ENCODE assay signal across 8 mouse cellular contexts in genomic region chr11:65160991-65161880, GRCm38 (mm10). TPM values are rescaled to one million over a fixed set of nuclear protein-coding genes. Genes with fewer than 3 reads are reported as not detected.
DNase-seq lines count a peak whose midpoint lies in the region; ATAC-seq and TF ChIP-seq lines count a peak whose summit lies in the region.

No protein-coding gene starts in this region.

- WGBS in lung, embryonic 14.5 days: 48% methylated on average over 7 of the region's 7 CpGs
- 52% methylated on average over 7 of the region's 7 CpGs for WGBS in stomach, embryonic 15.5 days

- no peaks in the 10 kb centered on the region; the same call in 1 of the 2 replicates for H3K9me3 ChIP-seq in lung, embryonic 14.5 days (ENCODE audit: low read depth, low read length)
- H3K9me3 ChIP-seq in stomach, embryonic 15.5 days: no peaks in the 10 kb centered on the region

- intact Hi-C loops in left cerebral cortex, postnatal 25 days (cut with DNase I): loop anchor here (1.0 to 2.0 kb wide), 3 partner anchors 24 to 102 kb away; no protein-coding TSS in a partner anchor

- peak; percentile 49 for DNase-seq in cerebellum, adult 9-10 months
- DNase-seq in cerebellum, adult 18-20 months: no peak
- DNase-seq in left cerebral cortex, postnatal 25 days (ENCODE audit: low spot score in 2 of 2): peak; percentile 31 to 67
- DNase-seq in left cerebral cortex, adult 11 months (ENCODE audit: low spot score): no peak
- DNase-seq in lung, embryonic 14.5 days: peak; percentile 30
- no peak for DNase-seq in c-Kit-positive CD71-positive TER-119-positive erythroid progenitor cells, embryonic 14.5 days (ENCODE audit: low spot score)
- DNase-seq in adipocyte (ENCODE audit: low spot score): no peak

- no peaks in the 10 kb centered on the region for H3K4me1 ChIP-seq in lung, embryonic 14.5 days (ENCODE audit: insufficient read depth)
- peaks cover 16% of the 10 kb centered on the region; the same call in 1 of the 2 replicates for H3K4me1 ChIP-seq in stomach, embryonic 15.5 days

- H3K27ac ChIP-seq in lung, embryonic 14.5 days (ENCODE audit: low read depth): peak overlapping the region; percentile 54; the same call in 1 of the 2 replicates
- no peak overlapping the region for H3K27ac ChIP-seq in stomach, embryonic 15.5 days

- no peaks in the 10 kb centered on the region for H3K36me3 ChIP-seq in lung, embryonic 14.5 days (ENCODE audit: insufficient read depth)
- H3K36me3 ChIP-seq in stomach, embryonic 15.5 days: no peaks in the 10 kb centered on the region

- ATAC-seq in lung, embryonic 14.5 days (ENCODE audit: insufficient read depth): peak; percentile 19; the same call in 1 of the 2 replicates
- ATAC-seq in stomach, embryonic 15.5 days (ENCODE audit: insufficient read depth, low FRiP score, low read depth): no peak

- no peak overlapping the region for H3K9ac ChIP-seq in lung, embryonic 14.5 days
- H3K9ac ChIP-seq in stomach, embryonic 15.5 days: no peak overlapping the region

- H3K4me2 ChIP-seq in lung, embryonic 14.5 days: peak overlapping the region; percentile 97
- peak overlapping the region; percentile 91 for H3K4me2 ChIP-seq in stomach, embryonic 15.5 days

- peak overlapping the region; percentile 85 for H3K4me3 ChIP-seq in lung, embryonic 14.5 days (ENCODE audit: low read depth, low read length)
- H3K4me3 ChIP-seq in stomach, embryonic 15.5 days (replicated peaks): peak overlapping the region; percentile 60

- H3K27me3 ChIP-seq in lung, embryonic 14.5 days (ENCODE audit: insufficient read depth, low read length): 0 out of 2 replicates have a peak, but pooled peaks cover 5% of the 10 kb centered on the region
- no peaks in the 10 kb centered on the region for H3K27me3 ChIP-seq in stomach, embryonic 15.5 days (replicated peaks)

- no peak for TF ChIP-seq CTCF in lung, embryonic 14.5 days (IDR thresholded peaks at IDR 0.05; ENCODE audit: low read depth)

RNA-seq across cellular contexts. Expression of gene Arhgap44, which starts 1.5 kb away (rescaled TPM):
- 100 to 1,000 TPM; 148 to 149 TPM for total RNA-seq in left cerebral cortex, postnatal 25 days (2021)
- polyA plus RNA-seq in lung, embryonic 14.5 days (2014; fragmentation: Nextera tagmentation; extraction: Ambion mirVana): 11.0 and 11.5 TPM in 2 replicates
- 6.2 and 6.9 TPM in 2 replicates for polyA plus RNA-seq in stomach, embryonic 15.5 days (2015; fragmentation: Nextera tagmentation; extraction: Ambion mirVana)

RNA-seq across cellular contexts. Expression of gene 1700086D15Rik, which starts 1.5 kb away (rescaled TPM):
- 1 to 10 TPM; 2.7 to 4.5 TPM for total RNA-seq in left cerebral cortex, postnatal 25 days (2021)
- polyA plus RNA-seq in lung, embryonic 14.5 days (2014; fragmentation: Nextera tagmentation; extraction: Ambion mirVana): 0.22 and 0.35 TPM in 2 replicates
- polyA plus RNA-seq in stomach, embryonic 15.5 days (2015; fragmentation: Nextera tagmentation; extraction: Ambion mirVana): 0.19 TPM in 1 of 2 replicates, not detected in the other

Comparison
In these comparisons a context has a peak if more than half of its experiments do, and no peak if none do; other contexts are left out.
1. DNase-seq: peak in cerebellum, adult 9-10 months (single experiment), left cerebral cortex, postnatal 25 days (2 of 2) and lung, embryonic 14.5 days (single experiment); none in cerebellum, adult 18-20 months (0 of 2), left cerebral cortex, adult 11 months (single experiment), c-Kit-positive CD71-positive TER-119-positive erythroid progenitor cells, embryonic 14.5 days (single experiment) and adipocyte (single experiment).